Mouse (Mus musculus): Measurements from ENCODE around the gene Slc35f5. TPM values are rescaled to one million over a fixed set of nuclear protein-coding genes. Genes with fewer than 3 reads are reported as not detected.

Gene Slc35f5
- polyA plus RNA-seq, 1 experiment from 2014 or later: 21.7 TPM

- Histone ChIP-seq H3K36me3 (replicated peaks) (no peaks in the 10 kb centered on the region), H3K27me3 (replicated peaks; ENCODE audit: low read depth, poor library complexity, severe bottlenecking) (no peaks in the 10 kb centered on the region), H3K27ac (replicated peaks) (no peak overlapping the region), H3K4me3 (no peak overlapping the region), H3K4me1 (no peaks in the 10 kb centered on the region), H3K9me3 (no peaks in the 10 kb centered on the region)
- 86% methylated on average over 7 of the region's 7 CpGs for WGBS
- DNase-seq (ENCODE audit: low spot score): no peak
Observed at GRCm38 (mm10) chr1:125542008-125542999, 18.1 kb upstream of the Slc35f5 start.

- H3K27me3 ChIP-seq (replicated peaks; ENCODE audit: low read depth, poor library complexity, severe bottlenecking): no peaks in the 10 kb centered on the region
- H3K4me1 ChIP-seq: no peaks in the 10 kb centered on the region
- WGBS: 54% methylated on average over 1 of the region's 1 CpGs
- H3K4me3 ChIP-seq: no peak overlapping the region
- no peak overlapping the region for H3K27ac ChIP-seq (replicated peaks)
- DNase-seq (ENCODE audit: low spot score): no peak
- no peaks in the 10 kb centered on the region for H3K36me3 ChIP-seq (replicated peaks)
- H3K9me3 ChIP-seq: no peaks in the 10 kb centered on the region
Observed at GRCm38 (mm10) chr1:125549872-125550271, 10.5 kb upstream of the Slc35f5 start.

GRCm38 (mm10) chr1:125550359-125550758 lies 10.0 kb upstream of the Slc35f5 start:
- Histone ChIP-seq H3K27ac (replicated peaks) (no peak overlapping the region), H3K4me1 (no peaks in the 10 kb centered on the region), H3K4me3 (no peak overlapping the region), H3K9me3 (no peaks in the 10 kb centered on the region), H3K27me3 (replicated peaks; ENCODE audit: low read depth, poor library complexity, severe bottlenecking) (no peaks in the 10 kb centered on the region), H3K36me3 (replicated peaks) (no peaks in the 10 kb centered on the region)
- no peak for DNase-seq (ENCODE audit: low spot score)
- WGBS: 72% methylated on average over 1 of the region's 1 CpGs

GRCm38 (mm10) chr1:125551564-125551963 lies 8.8 kb upstream of the Slc35f5 start:
- WGBS: 88% methylated on average over 2 of the region's 2 CpGs
- Histone ChIP-seq H3K4me3 (no peak overlapping the region), H3K4me1 (no peaks in the 10 kb centered on the region), H3K9me3 (no peaks in the 10 kb centered on the region), H3K36me3 (replicated peaks) (no peaks in the 10 kb centered on the region), H3K27ac (replicated peaks) (no peak overlapping the region), H3K27me3 (replicated peaks; ENCODE audit: low read depth, poor library complexity, severe bottlenecking) (no peaks in the 10 kb centered on the region)
- no peak for DNase-seq (ENCODE audit: low spot score)

GRCm38 (mm10) chr1:125559261-125559660 lies 1.1 kb upstream of the Slc35f5 start:
- H3K36me3 ChIP-seq (replicated peaks): no peaks in the 10 kb centered on the region
- H3K27me3 ChIP-seq (replicated peaks; ENCODE audit: low read depth, poor library complexity, severe bottlenecking): no peaks in the 10 kb centered on the region
- no peaks in the 10 kb centered on the region for H3K9me3 ChIP-seq
- peaks cover 15% of the 10 kb centered on the region for H3K4me1 ChIP-seq
- no peak overlapping the region for H3K27ac ChIP-seq (replicated peaks)
- WGBS: 77% methylated on average over 3 of the region's 3 CpGs
- H3K4me3 ChIP-seq: no peak overlapping the region
- DNase-seq (ENCODE audit: low spot score): no peak

- no peak for DNase-seq (ENCODE audit: low spot score)
- H3K27ac ChIP-seq (replicated peaks): peak overlapping the region; percentile 90
- peak overlapping the region; percentile 87 for H3K4me3 ChIP-seq
- H3K4me1 ChIP-seq: peaks cover 15% of the 10 kb centered on the region
- no peaks in the 10 kb centered on the region for H3K9me3 ChIP-seq
- no peaks in the 10 kb centered on the region for H3K36me3 ChIP-seq (replicated peaks)
- WGBS: 48% methylated on average over 2 of the region's 2 CpGs
- no peaks in the 10 kb centered on the region for H3K27me3 ChIP-seq (replicated peaks; ENCODE audit: low read depth, poor library complexity, severe bottlenecking)
Observed at GRCm38 (mm10) chr1:125559721-125560120, 674 bp upstream of the Slc35f5 start.

- H3K27ac ChIP-seq (replicated peaks): peak overlapping the region; percentile 90
- no peak for DNase-seq (ENCODE audit: low spot score)
- H3K4me1 ChIP-seq: peaks cover 15% of the 10 kb centered on the region
- no peaks in the 10 kb centered on the region for H3K36me3 ChIP-seq (replicated peaks)
- H3K4me3 ChIP-seq: peak overlapping the region; percentile 87
- no peaks in the 10 kb centered on the region for H3K9me3 ChIP-seq
- under 1% methylated on average over 29 of the region's 29 CpGs for WGBS
- H3K27me3 ChIP-seq (replicated peaks; ENCODE audit: low read depth, poor library complexity, severe bottlenecking): no peaks in the 10 kb centered on the region
Observed at GRCm38 (mm10) chr1:125561206-125561605, 811 bp downstream of the Slc35f5 start.

- Histone ChIP-seq H3K4me1 (peaks cover 15% of the 10 kb centered on the region), H3K27ac (replicated peaks) (no peak overlapping the region), H3K36me3 (replicated peaks) (0 out of 2 replicates have a peak, but pooled peaks cover under 1% of the 10 kb centered on the region), H3K9me3 (no peaks in the 10 kb centered on the region), H3K4me3 (peak overlapping the region; percentile 87), H3K27me3 (replicated peaks; ENCODE audit: low read depth, poor library complexity, severe bottlenecking) (no peaks in the 10 kb centered on the region)
- WGBS: 76% methylated on average over 4 of the region's 4 CpGs
- peak; percentile 10 for DNase-seq (ENCODE audit: low spot score)
Observed at GRCm38 (mm10) chr1:125561841-125562240, 1.4 kb downstream of the Slc35f5 start.

GRCm38 (mm10) chr1:125568126-125568525 lies 7.7 kb downstream of the Slc35f5 start:
- WGBS: 93% methylated on average over 4 of the region's 4 CpGs
- Histone ChIP-seq H3K4me1 (no peaks in the 10 kb centered on the region), H3K4me3 (no peak overlapping the region), H3K9me3 (no peaks in the 10 kb centered on the region), H3K36me3 (replicated peaks) (peaks cover 41% of the 10 kb centered on the region), H3K27me3 (replicated peaks; ENCODE audit: low read depth, poor library complexity, severe bottlenecking) (no peaks in the 10 kb centered on the region), H3K27ac (replicated peaks) (no peak overlapping the region)
- DNase-seq (ENCODE audit: low spot score): no peak

GRCm38 (mm10) chr1:125574219-125574618 lies 13.8 kb downstream of the Slc35f5 start:
- Histone ChIP-seq H3K9me3 (no peaks in the 10 kb centered on the region), H3K27ac (replicated peaks) (no peak overlapping the region), H3K27me3 (replicated peaks; ENCODE audit: low read depth, poor library complexity, severe bottlenecking) (no peaks in the 10 kb centered on the region), H3K36me3 (replicated peaks) (peaks cover 59% of the 10 kb centered on the region), H3K4me3 (no peak overlapping the region), H3K4me1 (no peaks in the 10 kb centered on the region)
- WGBS: 77% methylated on average over 2 of the region's 2 CpGs
- DNase-seq (ENCODE audit: low spot score): peak; percentile 11

- no peak overlapping the region for H3K4me3 ChIP-seq
- H3K36me3 ChIP-seq (replicated peaks): peaks cover 49% of the 10 kb centered on the region
- 88% methylated on average over 10 of the region's 10 CpGs for WGBS
- no peak overlapping the region for H3K27ac ChIP-seq (replicated peaks)
- no peaks in the 10 kb centered on the region for H3K9me3 ChIP-seq
- no peaks in the 10 kb centered on the region for H3K27me3 ChIP-seq (replicated peaks; ENCODE audit: low read depth, poor library complexity, severe bottlenecking)
- no peaks in the 10 kb centered on the region for H3K4me1 ChIP-seq
- DNase-seq (ENCODE audit: low spot score): no peak
Observed at GRCm38 (mm10) chr1:125575458-125576114, 15.2 kb downstream of the Slc35f5 start.

GRCm38 (mm10) chr1:125576965-125577364 lies 16.6 kb downstream of the Slc35f5 start:
- H3K27me3 ChIP-seq (replicated peaks; ENCODE audit: low read depth, poor library complexity, severe bottlenecking): no peaks in the 10 kb centered on the region
- H3K4me3 ChIP-seq: no peak overlapping the region
- H3K36me3 ChIP-seq (replicated peaks): peaks cover 57% of the 10 kb centered on the region
- no peak for DNase-seq (ENCODE audit: low spot score)
- H3K4me1 ChIP-seq: no peaks in the 10 kb centered on the region
- no peak overlapping the region for H3K27ac ChIP-seq (replicated peaks)
- no peaks in the 10 kb centered on the region for H3K9me3 ChIP-seq

GRCm38 (mm10) chr1:125578091-125578490 lies 17.7 kb downstream of the Slc35f5 start:
- Histone ChIP-seq H3K9me3 (no peaks in the 10 kb centered on the region), H3K4me3 (no peak overlapping the region), H3K27me3 (replicated peaks; ENCODE audit: low read depth, poor library complexity, severe bottlenecking) (no peaks in the 10 kb centered on the region), H3K4me1 (no peaks in the 10 kb centered on the region), H3K27ac (replicated peaks) (no peak overlapping the region), H3K36me3 (replicated peaks) (peaks cover 46% of the 10 kb centered on the region)
- no peak for DNase-seq (ENCODE audit: low spot score)
- 86% methylated on average over 1 of the region's 1 CpGs for WGBS
